ENCODE assay signal across 9 mouse cellular contexts in genomic region chr10:122528973-122529703, GRCm38 (mm10).
DNase-seq lines count a peak whose midpoint lies in the region; ATAC-seq and TF ChIP-seq lines count a peak whose summit lies in the region.
"Had no signal": no experiment of that assay in that cellular context is flagged by ENCODE, and none has a peak within 500 bp of the region (broad histone marks: within the 10 kb centered on the region; RNA-seq: fewer than 3 reads in every experiment).

No protein-coding gene starts in this region.

- no peak overlapping the region for H3K27ac ChIP-seq in forebrain, embryonic 12.5 days
- H3K27ac ChIP-seq in forebrain, embryonic 16.5 days (ENCODE audit: low read length) = no peak overlapping the region
- H3K27ac ChIP-seq in liver, adult 2 months (replicated peaks; ENCODE audit: insufficient read depth, low read depth, low read length) = no peak overlapping the region
- no peak overlapping the region for H3K27ac ChIP-seq in liver, embryonic 12.5 days

- peak; percentile 47 for TF ChIP-seq CTCF in liver, adult 2 months (IDR thresholded peaks at IDR 0.05; ENCODE audit: low read depth, low read length)
- TF ChIP-seq CTCF in Patski (IDR thresholded peaks at IDR 0.05) = peak; percentile 61

- H3K27me3 ChIP-seq in forebrain, embryonic 12.5 days = no peaks in the 10 kb centered on the region
- no peaks in the 10 kb centered on the region for H3K27me3 ChIP-seq in forebrain, embryonic 16.5 days (replicated peaks; ENCODE audit: control insufficient read depth, insufficient read depth, low read length)
- no peaks in the 10 kb centered on the region for H3K27me3 ChIP-seq in liver, adult 2 months (ENCODE audit: control insufficient read depth, insufficient read depth, low read length)
- no peaks in the 10 kb centered on the region for H3K27me3 ChIP-seq in liver, embryonic 12.5 days (replicated peaks)
- peaks cover 13% of the 10 kb centered on the region for H3K27me3 ChIP-seq in Patski

- WGBS in forebrain, embryonic 12.5 days = 43% methylated on average over 4 of the region's 4 CpGs
- WGBS in forebrain, embryonic 16.5 days = 36% methylated on average over 4 of the region's 4 CpGs
- WGBS in liver, adult 2 months = 45% methylated on average over 4 of the region's 4 CpGs
- WGBS in liver, embryonic 12.5 days (ENCODE audit: insufficient replicate concordance) = 39% methylated on average over 4 of the region's 4 CpGs

- DNase-seq in liver, adult 2 months (ENCODE audit: extremely low read depth, low read depth, low spot score) = peak; percentile 60
- DNase-seq in Patski (ENCODE audit: low read depth, low spot score) = no peak
- DNase-seq in retina, postnatal 1 day = peak; percentile 74
- no peak for DNase-seq in gastrocnemius, postnatal 25 days

- no peak for TF ChIP-seq POLR2A in liver, adult 2 months (IDR thresholded peaks at IDR 0.05; ENCODE audit: extremely low read depth, insufficient read depth, low read length)

- POLR2A ChIA-PET in Patski (lab: Charles Lee) = no interaction called here

- no peaks in the 10 kb centered on the region for H3K36me3 ChIP-seq in forebrain, embryonic 12.5 days (replicated peaks)
- H3K36me3 ChIP-seq in forebrain, embryonic 16.5 days (ENCODE audit: control insufficient read depth, insufficient read depth) = no peaks in the 10 kb centered on the region
- no peaks in the 10 kb centered on the region for H3K36me3 ChIP-seq in liver, adult 2 months (ENCODE audit: control insufficient read depth, insufficient read depth, low read length)
- no peaks in the 10 kb centered on the region for H3K36me3 ChIP-seq in liver, embryonic 12.5 days

- no peaks in the 10 kb centered on the region for H3K4me1 ChIP-seq in forebrain, embryonic 12.5 days
- H3K4me1 ChIP-seq in forebrain, embryonic 16.5 days (replicated peaks; ENCODE audit: control insufficient read depth, insufficient read depth, low read length) = no peaks in the 10 kb centered on the region
- no peaks in the 10 kb centered on the region for H3K4me1 ChIP-seq in liver, adult 2 months (ENCODE audit: control insufficient read depth, insufficient read depth, low read length)
- no peaks in the 10 kb centered on the region for H3K4me1 ChIP-seq in liver, embryonic 12.5 days

- no peaks in the 10 kb centered on the region for H3K9me3 ChIP-seq in forebrain, embryonic 12.5 days
- H3K9me3 ChIP-seq in forebrain, embryonic 16.5 days (ENCODE audit: control insufficient read depth, low read length) = no peaks in the 10 kb centered on the region
- no peaks in the 10 kb centered on the region for H3K9me3 ChIP-seq in liver, embryonic 12.5 days (replicated peaks)

- H3K79me2 ChIP-seq in liver, adult 2 months (ENCODE audit: control insufficient read depth, insufficient read depth, low read length) = no peaks in the 10 kb centered on the region

- H3K9ac ChIP-seq in forebrain, embryonic 12.5 days = no peak overlapping the region
- H3K9ac ChIP-seq in forebrain, embryonic 16.5 days (replicated peaks; ENCODE audit: low read depth, low read length) = no peak overlapping the region
- no peak overlapping the region for H3K9ac ChIP-seq in liver, adult 2 months (ENCODE audit: low read depth, low read length)
- no peak overlapping the region for H3K9ac ChIP-seq in liver, embryonic 12.5 days

- no peak overlapping the region for H3K4me2 ChIP-seq in forebrain, embryonic 12.5 days
- H3K4me2 ChIP-seq in forebrain, embryonic 16.5 days (ENCODE audit: low read length) = no peak overlapping the region
- no peak overlapping the region for H3K4me2 ChIP-seq in liver, embryonic 12.5 days

- in situ Hi-C loops in Patski (cut with MboI; ENCODE audit: low pct_unique_long_range_greater_than_20kb) = loop anchor here (5.0 to 25.0 kb wide), 5 partner anchors 74 to 842 kb away; no protein-coding TSS in a partner anchor

- ATAC-seq in forebrain, embryonic 12.5 days (ENCODE audit: low FRiP score) = 0 out of 2 replicates have a peak, but pooled peaks have one; percentile 33
- ATAC-seq in forebrain, embryonic 16.5 days = no peak
- no peak for ATAC-seq in liver, embryonic 12.5 days
- ATAC-seq in Patski = no peak
- ATAC-seq in granulocyte monocyte progenitor cell, adult 5-6 weeks (replicated peaks; ENCODE audit: poor library complexity, severe bottlenecking) = peak; percentile 76

- no peak overlapping the region for H3K4me3 ChIP-seq in forebrain, embryonic 12.5 days (replicated peaks)
- no peak overlapping the region for H3K4me3 ChIP-seq in forebrain, embryonic 16.5 days (replicated peaks; ENCODE audit: low read length)
- no peak overlapping the region for H3K4me3 ChIP-seq in liver, adult 2 months (ENCODE audit: insufficient read depth, low read depth, low read length)
- H3K4me3 ChIP-seq in liver, embryonic 12.5 days = no peak overlapping the region
- H3K4me3 ChIP-seq: myocyte had no signal

- CTCF ChIA-PET in Patski (lab: Charles Lee) = interaction anchor here (2.6 to 3.7 kb wide), 3 partner anchors 346 to 424 kb away, joined by 7 to 15 read pairs (median 14); no protein-coding TSS in a partner anchor

Comparison
In these comparisons a context has a peak if more than half of its experiments do, and no peak if none do; other contexts are left out.
1. ATAC-seq: peak in forebrain, embryonic 12.5 days (single experiment) and granulocyte monocyte progenitor cell, adult 5-6 weeks (single experiment); none in forebrain, embryonic 16.5 days (single experiment), liver, embryonic 12.5 days (single experiment) and Patski (single experiment).
2. DNase-seq: peak in liver, adult 2 months (single experiment) and retina, postnatal 1 day (single experiment); none in Patski (single experiment) and gastrocnemius, postnatal 25 days (single experiment).